Mouse (Mus musculus) CH12.LX (cell line): ENCODE data around the gene Dhx38.
A peak's percentile ranks its signal among the peaks of the same experiment; 100 is the strongest.

ENCODE experiments used
- BHLHE40 ChIP-seq: IDR thresholded peaks from 2 replicates; pipeline ENCODE4 v1.6.1; 2011; ENCODE audit warnings: mild to moderate bottlenecking, low read depth, low read length, improper control_type of control experiment
- CHD2 ChIP-seq: IDR thresholded peaks from 2 replicates; pipeline ENCODE4 v1.6.1; 2011; ENCODE audit warnings: low read length, improper control_type of control experiment
- CTCF ChIP-seq, 2 experiments: IDR thresholded peaks in 1 of 2; conservative IDR thresholded peaks in 1 of 2; 2 replicates each; pipeline ENCODE4 v1.5.1; 2011 to 2012; ENCODE audit warnings: low read depth in 2 of 2, low read length in 2 of 2, improper control_type of control experiment in 1 of 2, inconsistent platforms in 1 of 2, mild to moderate bottlenecking in 1 of 2, moderate library complexity in 1 of 2
- EP300 ChIP-seq: IDR thresholded peaks from 2 replicates; pipeline ENCODE4 v1.6.1; 2011; ENCODE audit warnings: low read length, improper control_type of control experiment
- IRF4 ChIP-seq: IDR thresholded peaks from 2 replicates; pipeline ENCODE4 v1.6.1; 2014; ENCODE audit warnings: low read depth, mild to moderate bottlenecking, inconsistent platforms, low read length, improper control_type of control experiment
- POLR2A ChIP-seq: IDR thresholded peaks from 2 replicates; pipeline ENCODE4 v1.6.1; 2011; ENCODE audit warnings: low read depth, mild to moderate bottlenecking, improper control_type of control experiment, low read length
- RCOR1 ChIP-seq: conservative IDR thresholded peaks from 2 replicates; pipeline ENCODE4 v1.6.1; 2012; ENCODE audit warnings: low read depth, mild to moderate bottlenecking, inconsistent platforms, low read length, improper control_type of control experiment
- SMC3 ChIP-seq: IDR thresholded peaks from 2 replicates; pipeline ENCODE4 v1.6.1; 2011; ENCODE audit warnings: low read depth, low read length, improper control_type of control experiment
- USF1 ChIP-seq: IDR thresholded peaks from 2 replicates; pipeline ENCODE4 v1.6.1; 2014; ENCODE audit warnings: low read depth, mild to moderate bottlenecking, inconsistent platforms, low read length, improper control_type of control experiment
- ZKSCAN1 ChIP-seq: IDR thresholded peaks from 2 replicates; pipeline ENCODE4 v1.6.1; 2012; ENCODE audit warnings: low read depth, inconsistent platforms, low read length, improper control_type of control experiment, borderline replicate concordance
- ZNF384 ChIP-seq: IDR thresholded peaks from 2 replicates; pipeline ENCODE4 v1.6.1; 2012; ENCODE audit warnings: low read depth, low read length, improper control_type of control experiment, inconsistent platforms

GRCm38 (mm10) chr8:109565498-109566333, at the start of gene Dhx38, which contains the start of gene Txnl4b:
- TF ChIP-seq ZNF384 (peak; percentile 100), BHLHE40 (peak; percentile 75), ZKSCAN1 (peak; percentile 34; the same call in 1 of the 2 replicates), USF1 (no peak), CTCF (conservative IDR thresholded peaks at IDR 0.05 in 1 of 2, IDR thresholded peaks at IDR 0.05 in 1 of 2; ENCODE audit: low read depth in 2 of 2, low read length in 2 of 2) (no peak), CHD2 (peak; percentile 45; the same call in 1 of the 2 replicates), EP300 (no peak; the same call in 1 of the 2 replicates), SMC3 (no peak), RCOR1 (no peak; the same call in none of the 2 replicates), IRF4 (peak; percentile 71; the same call in 1 of the 2 replicates), POLR2A (peak; percentile 75)
